ENCODE assay signal across 11 mouse cellular contexts in genomic region chr12:73371132-73371531, GRCm38 (mm10).
DNase-seq lines count a peak whose midpoint lies in the region; ATAC-seq and TF ChIP-seq lines count a peak whose summit lies in the region.
"Had no signal": no experiment of that assay in that cellular context is flagged by ENCODE, and none has a peak within 500 bp of the region (broad histone marks: within the 10 kb centered on the region; RNA-seq: fewer than 3 reads in every experiment).

No protein-coding gene starts in this region.

- H3K4me2 ChIP-seq in forebrain, embryonic 14.5 days (ENCODE audit: low read length), result no peak overlapping the region
- no peak overlapping the region for H3K4me2 ChIP-seq in forebrain, embryonic 12.5 days
- no peak overlapping the region for H3K4me2 ChIP-seq in forebrain, postnatal 0 days (ENCODE audit: low read depth)
- H3K4me2 ChIP-seq: liver, embryonic 12.5 days; midbrain, embryonic 12.5 days had no signal

- peak; percentile 62 for DNase-seq in forebrain, embryonic 14.5 days (ENCODE audit: low spot score)
- DNase-seq in right cerebral cortex, adult 2 months (ENCODE audit: low spot score in 2 of 2), result peak; percentile 26 to 32
- no peak for DNase-seq in right cerebral cortex, postnatal 36 days (ENCODE audit: low spot score in 2 of 2)
- DNase-seq in forebrain, postnatal 0 days, result peak; percentile 59
- DNase-seq in telencephalon, adult 2 months (ENCODE audit: low read depth, low spot score), result peak; percentile 22
- DNase-seq in thymus, postnatal 4 days, result no peak
- DNase-seq: B cell, adult 2 months had no signal

- TF ChIP-seq CTCF in forebrain, postnatal 0 days (IDR thresholded peaks at IDR 0.05; ENCODE audit: low read depth), result no peak

- H3K27me3 ChIP-seq in forebrain, embryonic 14.5 days (replicated peaks; ENCODE audit: control insufficient read depth, insufficient read depth, low read length), result no peaks in the 10 kb centered on the region
- H3K27me3 ChIP-seq in forebrain, embryonic 12.5 days, result no peaks in the 10 kb centered on the region
- no peaks in the 10 kb centered on the region for H3K27me3 ChIP-seq in forebrain, postnatal 0 days (ENCODE audit: insufficient read depth, low read length)
- H3K27me3 ChIP-seq: midbrain, embryonic 12.5 days had no signal

- no peak overlapping the region for H3K9ac ChIP-seq in forebrain, embryonic 14.5 days (ENCODE audit: low read length)
- H3K9ac ChIP-seq in forebrain, embryonic 12.5 days, result no peak overlapping the region
- no peak overlapping the region for H3K9ac ChIP-seq in forebrain, postnatal 0 days
- H3K9ac ChIP-seq: liver, embryonic 12.5 days; midbrain, embryonic 12.5 days had no signal

- no peaks in the 10 kb centered on the region for H3K4me1 ChIP-seq in forebrain, embryonic 14.5 days (ENCODE audit: control insufficient read depth, insufficient read depth, low read length)
- H3K4me1 ChIP-seq in forebrain, embryonic 12.5 days, result no peaks in the 10 kb centered on the region
- H3K4me1 ChIP-seq in forebrain, postnatal 0 days (ENCODE audit: insufficient read depth), result no peaks in the 10 kb centered on the region
- H3K4me1 ChIP-seq: liver, embryonic 12.5 days had no signal

- H3K27ac ChIP-seq in forebrain, embryonic 14.5 days (ENCODE audit: low read depth, low read length), result no peak overlapping the region
- H3K27ac ChIP-seq in forebrain, embryonic 12.5 days, result no peak overlapping the region
- H3K27ac ChIP-seq in forebrain, postnatal 0 days (ENCODE audit: low read depth, low read length), result no peak overlapping the region
- H3K27ac ChIP-seq: liver, embryonic 12.5 days; midbrain, embryonic 12.5 days had no signal

- no peaks in the 10 kb centered on the region for H3K9me3 ChIP-seq in forebrain, embryonic 14.5 days (replicated peaks; ENCODE audit: control insufficient read depth, low read length)
- no peaks in the 10 kb centered on the region for H3K9me3 ChIP-seq in forebrain, embryonic 12.5 days
- no peaks in the 10 kb centered on the region for H3K9me3 ChIP-seq in forebrain, postnatal 0 days (ENCODE audit: low read length)
- H3K9me3 ChIP-seq: liver, embryonic 12.5 days; midbrain, embryonic 12.5 days had no signal

- ATAC-seq in forebrain, embryonic 14.5 days, result no peak
- ATAC-seq in forebrain, embryonic 12.5 days (ENCODE audit: low FRiP score), result no peak
- peak; percentile 53; the same call in 1 of the 2 replicates for ATAC-seq in forebrain, postnatal 0 days
- ATAC-seq in activated CD4-positive, CD25-positive, alpha-beta regulatory T cell, adult 4 months, result no peak
- ATAC-seq: liver, embryonic 12.5 days had no signal

- WGBS in forebrain, embryonic 14.5 days, result 68% methylated on average over 7 of the region's 7 CpGs
- 89% methylated on average over 7 of the region's 7 CpGs for WGBS in forebrain, embryonic 12.5 days
- 49% methylated on average over 7 of the region's 7 CpGs for WGBS in forebrain, postnatal 0 days

- no peak overlapping the region for H3K4me3 ChIP-seq in forebrain, embryonic 14.5 days (ENCODE audit: low read depth, low read length)
- no peak overlapping the region for H3K4me3 ChIP-seq in forebrain, embryonic 12.5 days (replicated peaks)
- no peak overlapping the region for H3K4me3 ChIP-seq in forebrain, postnatal 0 days (ENCODE audit: low read depth, low read length)
- H3K4me3 ChIP-seq: liver, embryonic 12.5 days; midbrain, embryonic 12.5 days had no signal

- H3K36me3 ChIP-seq in forebrain, embryonic 14.5 days (ENCODE audit: control insufficient read depth, insufficient read depth, low read length), result no peaks in the 10 kb centered on the region
- no peaks in the 10 kb centered on the region for H3K36me3 ChIP-seq in forebrain, embryonic 12.5 days (replicated peaks)
- H3K36me3 ChIP-seq in forebrain, postnatal 0 days (ENCODE audit: insufficient read depth), result no peaks in the 10 kb centered on the region
- H3K36me3 ChIP-seq: liver, embryonic 12.5 days; midbrain, embryonic 12.5 days had no signal

Comparison
In these comparisons a context has a peak if more than half of its experiments do, and no peak if none do; other contexts are left out.
1. DNase-seq: peak in forebrain, embryonic 14.5 days (single experiment), right cerebral cortex, adult 2 months (2 of 2), forebrain, postnatal 0 days (single experiment) and telencephalon, adult 2 months (single experiment); none in right cerebral cortex, postnatal 36 days (0 of 2) and thymus, postnatal 4 days (single experiment).